Mouse (Mus musculus): ENCODE data around the gene Pgbd5. TPM values are rescaled to one million over a fixed set of nuclear protein-coding genes. Genes with fewer than 3 reads are reported as not detected.
"Not testable (repeated sequence)": the region's sequence is repeated elsewhere in the genome, so short reads cannot be mapped to it uniquely, and the experiment has no call there.

Gene Pgbd5
- total RNA-seq, 4 experiments from 2014 or later: 0.41 to 0.66 (median 0.59) TPM

DNA sequence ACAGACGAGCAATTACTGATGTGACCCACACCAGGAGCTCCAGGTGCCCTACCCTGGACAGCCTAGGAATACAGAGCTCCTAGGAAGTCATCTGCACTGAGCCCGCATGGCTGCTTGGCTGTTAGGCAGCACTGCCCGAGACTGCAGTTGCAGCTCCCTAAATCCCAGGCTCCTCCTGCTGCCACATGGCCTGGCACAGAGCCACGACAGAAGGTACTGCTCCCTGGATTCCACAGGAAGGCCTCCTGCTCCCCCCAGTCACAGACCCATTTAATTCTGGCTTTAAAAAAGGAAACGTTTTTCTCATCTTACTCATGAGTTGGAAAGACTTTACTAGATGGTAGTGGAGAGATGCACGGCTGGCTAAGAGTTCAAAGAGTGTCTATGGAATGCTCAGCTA is 10.0 kb downstream of the Pgbd5 start:
- DNase-seq (ENCODE audit: low spot score): no peak

DNA sequence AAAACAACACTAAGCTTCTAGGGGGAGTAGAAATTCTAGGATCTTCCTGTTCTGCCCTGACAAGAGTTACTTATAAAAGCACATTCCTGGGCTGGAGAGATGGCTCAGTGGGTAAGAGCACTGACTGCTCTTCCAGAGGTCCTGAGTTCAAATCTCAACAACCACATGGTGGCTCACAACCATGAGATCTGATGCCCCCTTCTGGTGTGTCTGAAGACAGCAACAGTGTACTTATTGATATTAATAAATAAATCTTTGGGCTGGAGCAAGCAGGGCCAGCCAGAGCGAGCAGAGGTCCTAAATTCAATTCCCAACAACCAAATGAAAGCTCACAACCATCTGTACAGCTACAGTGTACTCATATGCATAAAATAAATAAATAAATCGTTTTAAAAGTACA is 10.7 kb downstream of the Pgbd5 start:
- not testable (repeated sequence) for DNase-seq (ENCODE audit: low spot score)

DNA sequence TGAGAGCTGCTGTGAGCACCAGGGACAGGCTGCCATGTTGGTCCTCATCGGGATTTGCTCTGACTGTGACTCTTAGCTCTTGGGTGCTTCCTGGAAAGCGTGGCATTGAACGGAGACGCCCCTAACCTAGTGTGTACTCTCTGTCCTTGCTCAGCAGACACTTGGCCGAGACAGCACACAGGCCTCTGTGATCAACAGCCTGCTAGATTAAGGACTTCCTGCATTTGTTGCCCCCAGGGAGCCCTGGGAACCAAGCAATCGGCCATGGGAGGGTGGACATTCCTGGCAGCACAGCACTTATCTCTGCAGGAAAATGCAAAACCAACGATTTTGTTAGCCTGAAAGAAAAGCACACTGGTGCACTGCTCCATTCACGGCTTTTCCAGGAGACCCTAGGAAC is 18.0 kb downstream of the Pgbd5 start:
- peak; percentile 6 for DNase-seq (ENCODE audit: low spot score)

DNA sequence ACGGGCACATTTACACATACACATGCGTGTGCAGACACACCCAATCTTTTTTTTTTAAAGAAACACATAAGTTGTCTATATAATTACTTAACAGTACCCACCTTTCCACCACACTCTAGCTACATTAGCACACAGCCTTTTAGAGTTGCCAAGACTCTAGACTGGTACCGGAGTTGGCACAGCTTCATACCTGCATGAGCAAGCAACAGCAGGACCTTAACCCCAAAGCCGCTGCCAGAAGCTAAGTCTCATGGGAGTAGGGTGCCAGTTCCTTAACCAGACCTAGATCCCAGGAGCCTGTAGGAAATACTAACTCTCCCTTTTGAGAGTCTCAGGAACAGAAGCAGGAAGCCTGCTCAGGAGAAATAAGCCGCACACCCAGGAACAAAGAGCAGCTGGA is 20.5 kb downstream of the Pgbd5 start:
- no peak for DNase-seq (ENCODE audit: low spot score)

DNA sequence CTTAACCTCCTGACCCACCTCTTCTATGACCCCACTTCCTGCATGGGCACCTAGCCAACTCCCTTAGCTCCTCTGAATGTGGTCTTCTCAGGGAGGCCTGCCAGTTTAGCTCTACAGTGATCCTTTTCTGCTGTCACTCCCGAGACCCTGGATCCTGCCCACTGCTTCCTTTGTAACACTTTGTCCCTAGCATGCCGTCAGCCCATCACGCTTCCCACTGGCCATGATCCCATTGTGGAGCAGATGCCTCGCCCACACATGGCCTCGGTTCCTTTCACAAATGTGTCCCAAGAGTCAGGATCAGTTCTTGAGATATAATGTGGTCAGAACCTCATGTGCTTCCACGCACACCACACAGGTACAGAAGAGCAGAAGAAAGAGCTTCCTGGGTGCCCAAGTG is 21.3 kb downstream of the Pgbd5 start:
- DNase-seq (ENCODE audit: low spot score): no peak

DNA sequence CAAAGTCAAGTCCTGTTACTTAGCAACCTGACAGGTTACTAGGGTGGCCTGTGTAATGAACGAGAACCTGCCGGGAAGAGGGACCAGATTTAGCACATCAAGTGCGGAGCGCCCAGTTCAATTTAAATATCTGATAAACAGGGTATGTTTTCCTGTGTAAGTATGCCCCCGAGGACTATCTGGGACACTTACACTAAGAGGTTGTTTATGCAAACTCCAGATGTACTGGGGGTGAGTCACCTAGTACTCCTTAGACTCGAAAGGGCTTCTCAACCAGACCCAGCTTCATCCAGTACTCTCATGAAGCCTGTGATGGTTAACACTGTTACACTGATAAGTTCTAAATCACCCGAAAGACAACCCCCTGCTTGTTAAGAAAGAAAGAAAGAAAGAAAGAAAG is 22.8 kb downstream of the Pgbd5 start:
- DNase-seq (ENCODE audit: low spot score): no peak

DNA sequence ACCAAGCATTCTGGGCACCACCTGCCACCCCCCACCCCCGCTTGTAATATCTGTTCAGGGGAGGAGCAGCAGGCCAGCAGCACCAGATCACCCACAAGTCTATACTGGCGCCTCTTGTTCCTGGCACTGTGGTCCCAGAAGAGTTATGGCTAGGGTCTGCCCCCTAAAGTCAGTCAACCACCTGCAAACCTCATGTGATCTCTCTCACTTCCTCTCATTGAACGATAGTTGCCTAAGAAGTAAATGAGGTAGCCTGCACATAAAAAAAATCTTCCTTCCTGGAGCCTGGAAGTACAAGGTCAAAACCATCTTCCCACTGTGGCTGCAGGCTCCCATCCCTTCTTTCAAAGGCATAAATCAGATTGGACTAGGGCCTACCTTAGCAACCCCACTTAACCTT is 23.7 kb downstream of the Pgbd5 start:
- no peak for DNase-seq (ENCODE audit: low spot score)

DNA sequence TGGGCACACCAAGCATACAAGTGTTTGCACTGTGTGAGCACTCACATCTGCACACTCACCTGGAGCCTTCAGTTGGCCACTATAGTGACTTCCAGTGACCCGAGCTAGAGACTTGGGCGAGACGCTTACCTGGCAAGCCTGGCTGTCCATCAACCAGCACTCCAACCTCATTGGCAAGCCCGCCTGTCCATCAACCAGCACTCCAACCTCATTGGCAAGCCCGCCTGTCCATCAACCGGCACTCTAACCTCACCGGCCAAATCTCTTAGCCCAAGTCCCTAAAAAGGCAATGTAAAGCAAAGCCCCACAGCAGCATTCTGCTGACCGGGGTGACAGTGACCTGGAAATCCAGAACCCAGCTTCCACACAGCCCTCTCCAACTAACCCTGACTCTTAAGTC is 24.5 kb downstream of the Pgbd5 start:
- DNase-seq (ENCODE audit: low spot score): no peak

DNA sequence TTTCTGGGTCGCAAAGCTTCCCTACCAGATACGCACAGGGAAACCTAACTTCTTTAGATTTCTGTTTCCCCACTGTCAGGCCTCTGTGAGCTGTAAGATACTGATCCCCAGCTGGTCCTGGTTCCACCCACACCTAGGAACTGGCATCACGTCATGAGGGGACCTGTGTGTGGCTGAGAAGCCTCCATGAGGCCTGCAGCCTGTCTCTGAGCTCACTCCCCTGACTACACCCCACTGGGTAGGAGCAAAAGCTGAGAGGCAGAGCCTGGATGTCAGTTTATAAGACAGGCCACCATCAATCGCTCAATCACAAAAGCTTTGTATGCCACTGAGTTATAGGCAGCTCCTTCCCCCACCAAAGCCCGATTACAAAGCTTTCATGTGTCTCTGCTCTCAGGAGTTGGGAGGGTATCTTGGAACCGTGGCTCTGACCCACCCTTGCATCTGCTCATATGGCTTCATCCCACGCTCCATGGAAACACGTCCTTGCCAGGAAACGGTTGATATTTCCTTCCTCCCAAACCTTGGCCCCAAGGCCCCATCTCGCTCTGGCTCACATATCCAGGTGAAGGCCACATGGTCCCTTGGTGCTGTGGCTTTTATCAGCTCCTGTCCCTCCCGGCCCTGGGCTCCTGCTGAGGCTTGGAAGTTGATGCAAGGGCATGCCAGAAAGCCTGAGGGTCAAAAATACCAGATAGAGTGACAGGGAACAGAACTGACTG is 26.1 kb downstream of the Pgbd5 start:
- DNase-seq (ENCODE audit: low spot score): no peak

DNA sequence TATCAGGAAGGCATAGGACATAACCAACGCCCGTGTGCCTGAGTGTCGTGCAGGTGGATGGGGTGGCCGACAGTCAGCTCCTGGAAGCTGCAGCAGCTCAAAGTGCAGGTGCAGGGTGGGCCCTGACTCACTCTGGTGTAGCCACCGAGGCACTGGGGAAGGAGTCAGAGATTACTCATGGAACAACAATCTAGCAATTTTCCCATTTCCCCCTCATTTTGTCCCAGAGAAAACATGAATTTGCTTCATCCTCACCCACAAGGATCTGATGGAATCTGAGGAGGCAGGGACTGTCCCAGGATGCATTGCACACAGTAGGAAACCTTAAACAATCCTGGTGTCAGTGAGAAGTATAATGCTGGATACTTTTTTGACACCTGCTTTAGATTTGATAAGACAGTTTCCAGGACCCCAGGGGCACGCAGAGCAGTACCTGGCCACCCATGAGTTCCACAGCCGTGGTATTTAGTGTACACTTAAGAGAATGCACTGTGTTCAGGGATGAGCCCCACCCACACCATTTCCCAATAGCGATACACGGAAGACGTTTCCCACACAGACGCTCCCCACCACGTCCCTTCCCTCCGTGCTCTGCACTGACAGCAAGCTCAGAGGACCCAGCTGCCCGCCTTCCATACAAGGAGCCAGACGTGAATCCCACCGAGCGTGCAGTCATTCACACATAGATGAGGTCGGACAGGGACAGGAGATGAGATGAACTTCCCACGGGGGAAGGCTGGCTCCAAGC is 26.8 kb downstream of the Pgbd5 start:
- DNase-seq (ENCODE audit: low spot score): no peak

DNA sequence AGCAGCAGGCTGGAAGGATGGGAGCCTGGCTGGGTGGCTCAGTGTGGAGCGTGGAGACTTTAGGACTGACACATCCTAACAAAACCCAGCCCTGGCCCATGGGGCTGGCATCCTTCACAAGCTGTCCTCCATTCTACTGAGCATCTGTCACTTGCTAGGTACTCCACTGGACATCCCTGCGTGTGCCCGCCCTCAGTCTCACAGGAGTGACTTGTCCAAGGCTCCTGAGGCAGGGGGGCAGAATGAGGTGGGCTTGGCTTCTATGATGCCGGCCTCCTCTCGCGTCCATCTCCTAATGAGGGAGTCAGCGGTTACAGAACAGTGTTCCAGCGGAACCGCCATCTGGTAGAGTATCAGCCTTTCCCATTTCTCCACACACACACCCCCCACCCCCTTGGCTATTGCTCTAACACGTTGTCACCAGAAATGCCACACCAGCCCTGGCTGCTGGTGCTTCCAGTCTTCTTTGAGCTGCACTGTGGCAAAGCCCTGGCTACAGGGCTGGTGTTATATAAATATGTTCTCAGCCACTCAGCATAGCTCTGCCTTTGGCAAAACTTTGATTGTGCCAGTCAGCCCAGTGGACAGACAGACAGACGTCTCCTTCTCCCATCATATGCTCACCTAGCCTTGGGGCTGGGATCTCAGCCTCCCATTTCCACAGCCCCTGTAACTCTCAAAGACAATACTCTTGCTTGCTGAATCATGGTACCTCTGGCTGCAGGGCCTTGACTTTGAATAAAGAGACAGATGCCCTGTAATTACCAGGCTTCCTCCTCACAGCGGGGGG is 34.8 kb downstream of the Pgbd5 start:
- no peak for DNase-seq (ENCODE audit: low spot score)

DNA sequence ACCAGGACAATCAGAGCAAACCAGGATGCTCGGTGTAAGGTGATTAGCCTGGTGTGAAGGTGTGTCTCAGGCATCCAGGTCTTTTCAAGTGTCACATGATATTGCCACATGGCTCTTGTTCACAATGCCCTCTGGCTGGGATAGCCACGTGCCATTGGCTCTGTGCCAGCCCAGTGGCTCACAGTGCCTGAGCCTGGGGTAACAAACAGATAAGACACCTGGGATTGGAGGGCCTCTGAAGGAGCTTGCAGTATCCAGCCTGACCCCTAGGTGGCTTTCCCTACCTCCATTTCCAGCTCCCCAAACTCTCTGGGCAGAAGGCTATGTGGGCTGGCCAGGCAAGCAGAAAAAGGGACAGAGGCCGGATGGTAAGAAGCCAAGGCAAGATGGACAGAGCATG is 35.6 kb downstream of the Pgbd5 start:
- DNase-seq (ENCODE audit: low spot score): no peak

DNA sequence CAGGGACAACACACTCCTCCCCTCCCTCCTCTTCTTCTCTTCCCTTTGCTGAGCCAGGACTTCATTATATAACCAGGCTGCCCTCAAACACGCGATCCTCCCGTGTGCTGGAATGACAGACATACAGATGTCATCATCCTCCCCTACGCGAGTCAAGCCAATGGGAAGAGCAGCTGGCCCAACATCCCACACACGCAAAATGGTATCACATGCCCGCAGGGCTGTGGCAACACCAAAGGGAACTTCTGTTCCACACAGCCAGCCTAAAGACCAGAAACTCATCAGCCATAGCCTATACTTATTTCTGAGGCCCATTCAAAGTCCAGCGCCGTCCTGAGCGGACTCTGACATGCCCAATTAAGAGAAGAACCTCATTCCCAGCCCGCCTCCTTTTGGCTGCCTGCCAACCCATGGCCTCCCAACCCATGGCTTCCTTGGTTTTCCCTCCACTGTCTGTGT is 40.0 kb downstream of the Pgbd5 start:
- no peak for DNase-seq (ENCODE audit: low spot score)

DNA sequence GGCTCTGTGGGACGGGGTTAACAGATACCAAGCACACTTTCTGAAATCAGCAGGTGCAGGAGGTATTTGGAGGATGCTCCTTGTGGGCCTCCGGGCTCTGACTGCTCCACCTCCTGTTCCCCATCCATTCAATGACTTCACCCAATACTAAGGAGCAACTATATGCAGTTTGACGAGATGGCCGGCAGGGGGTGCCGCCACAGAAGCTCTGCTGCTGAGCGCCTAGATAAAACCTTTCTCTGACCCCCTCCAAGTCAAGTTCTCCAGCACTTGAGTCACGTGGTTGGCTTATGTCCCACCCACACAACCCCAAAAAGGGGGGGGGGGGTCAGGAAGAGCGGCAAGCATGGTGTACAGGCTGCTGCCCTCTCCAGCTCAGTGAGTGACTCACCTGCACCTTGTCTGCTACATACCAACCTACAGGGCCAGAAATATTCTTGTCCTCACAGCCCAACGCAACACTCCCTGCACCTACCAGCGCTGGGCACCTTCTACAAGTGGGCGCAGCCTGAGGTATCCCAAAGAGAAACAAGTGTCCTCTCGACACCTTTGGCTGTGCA is 40.5 kb downstream of the Pgbd5 start:
- no peak for DNase-seq (ENCODE audit: low spot score)

DNA sequence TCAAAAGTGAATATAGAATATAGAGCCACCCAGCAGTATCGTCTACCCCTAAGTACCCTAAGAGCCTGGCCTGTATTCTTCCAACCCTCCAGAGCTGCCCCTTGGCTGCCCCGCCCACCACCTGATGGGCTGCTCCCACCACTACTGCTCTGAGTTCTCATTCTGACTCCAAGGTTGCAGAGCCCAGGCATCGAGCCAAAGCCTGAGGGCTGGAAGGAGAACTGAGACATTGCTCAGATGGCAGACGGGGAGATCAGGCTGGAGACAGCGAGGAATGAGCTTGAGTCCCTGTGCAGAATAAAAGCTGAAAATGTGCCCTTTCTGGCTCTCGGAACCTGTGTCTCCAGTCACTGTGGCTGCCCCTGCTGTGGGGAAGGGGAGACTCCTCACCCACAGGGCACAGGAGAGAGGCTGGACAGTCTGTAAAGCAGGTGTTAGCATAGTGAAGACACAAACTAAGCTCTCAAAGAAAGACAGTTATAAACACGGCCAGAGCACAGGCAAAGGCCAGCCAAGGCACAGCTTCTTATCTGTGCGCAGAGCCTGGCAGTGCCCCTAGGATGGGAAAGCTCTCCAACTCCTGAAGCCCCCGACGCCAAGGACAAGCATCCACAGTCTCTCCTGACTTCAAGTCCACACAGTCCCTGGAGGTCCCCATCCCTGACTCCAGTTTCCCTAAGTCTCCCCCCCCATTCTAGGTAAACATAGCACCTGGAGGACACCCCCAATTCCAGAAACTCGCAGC is 42.0 kb downstream of the Pgbd5 start:
- no peak for DNase-seq (ENCODE audit: low spot score)

DNA sequence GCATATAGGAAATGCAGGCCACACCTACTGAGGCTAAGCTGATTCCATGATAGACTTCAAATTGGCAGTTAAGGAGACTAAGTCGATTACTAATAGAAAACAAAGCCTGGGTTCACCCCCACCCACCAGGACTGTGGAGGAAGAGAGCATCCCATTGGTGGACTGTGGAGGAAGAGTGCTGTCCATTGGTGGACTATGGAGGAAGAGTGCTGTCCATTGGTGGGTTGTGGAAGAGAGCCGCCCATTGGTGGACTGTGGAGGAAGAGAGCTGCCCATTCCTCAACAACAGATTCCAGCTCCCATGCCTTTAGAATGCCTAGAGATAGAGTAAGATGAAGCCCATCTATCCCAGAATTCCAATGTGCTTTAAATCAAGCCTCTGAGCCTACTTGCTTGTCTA is 42.9 kb downstream of the Pgbd5 start:
- DNase-seq (ENCODE audit: low spot score): no peak

DNA sequence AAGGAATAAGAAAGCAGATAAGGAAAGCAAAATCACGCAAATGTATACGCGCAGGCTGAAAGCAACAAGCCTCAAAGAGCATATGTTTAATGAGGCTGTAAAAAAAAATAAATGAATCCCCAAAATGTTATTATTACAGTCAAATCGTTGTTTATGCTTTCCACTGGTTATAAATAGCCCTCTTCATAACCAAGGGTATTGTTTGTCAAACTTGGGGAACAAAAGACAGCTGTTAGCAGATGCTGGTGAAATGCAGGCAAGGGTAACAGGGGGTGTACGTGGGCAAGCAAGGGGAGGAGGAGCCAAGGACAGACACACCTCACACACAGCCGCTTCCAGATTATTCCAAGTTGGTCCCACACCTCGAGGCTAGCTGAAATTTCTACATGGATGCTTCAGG is 44.1 kb downstream of the Pgbd5 start:
- DNase-seq (ENCODE audit: low spot score): no peak

DNA sequence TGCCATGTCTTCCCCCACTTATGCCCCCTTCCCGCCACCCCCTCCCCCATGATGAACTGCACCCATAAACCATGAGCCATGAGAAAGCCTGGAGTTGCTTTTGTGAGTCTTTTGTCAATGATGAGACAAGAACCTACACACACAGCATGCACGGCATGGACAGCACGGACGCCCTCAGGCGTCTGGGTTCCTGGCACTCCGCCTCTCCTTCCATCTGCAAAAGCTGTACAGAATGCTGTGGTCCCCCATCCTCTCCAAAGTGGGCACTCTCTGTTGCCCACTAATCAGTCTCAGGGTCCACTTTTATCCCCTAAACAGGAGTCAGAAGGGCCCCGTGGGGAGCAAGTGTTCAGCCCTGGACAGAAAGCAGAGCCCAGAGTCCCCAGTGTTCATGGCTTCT is 44.5 kb downstream of the Pgbd5 start:
- no peak for DNase-seq (ENCODE audit: low spot score)

DNA sequence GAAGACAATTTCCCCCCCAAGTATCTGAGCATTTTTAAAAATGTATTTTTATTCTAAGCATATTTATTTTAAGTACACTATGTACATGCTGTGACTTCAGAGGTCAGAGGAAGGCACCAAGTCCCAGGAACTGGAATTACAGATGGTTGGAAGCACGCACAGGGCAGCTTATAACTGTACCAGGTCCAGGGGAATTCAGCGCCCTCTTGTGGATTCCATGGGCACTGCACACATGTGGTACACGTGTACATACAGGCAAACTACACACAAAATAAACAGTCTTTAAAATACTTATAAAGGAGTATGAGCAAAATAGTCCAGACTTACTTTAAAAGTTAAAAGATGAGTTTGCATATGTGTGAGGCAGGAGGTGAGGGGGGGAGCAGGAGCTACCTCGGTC is 45.5 kb downstream of the Pgbd5 start:
- no peak for DNase-seq (ENCODE audit: low spot score)

DNA sequence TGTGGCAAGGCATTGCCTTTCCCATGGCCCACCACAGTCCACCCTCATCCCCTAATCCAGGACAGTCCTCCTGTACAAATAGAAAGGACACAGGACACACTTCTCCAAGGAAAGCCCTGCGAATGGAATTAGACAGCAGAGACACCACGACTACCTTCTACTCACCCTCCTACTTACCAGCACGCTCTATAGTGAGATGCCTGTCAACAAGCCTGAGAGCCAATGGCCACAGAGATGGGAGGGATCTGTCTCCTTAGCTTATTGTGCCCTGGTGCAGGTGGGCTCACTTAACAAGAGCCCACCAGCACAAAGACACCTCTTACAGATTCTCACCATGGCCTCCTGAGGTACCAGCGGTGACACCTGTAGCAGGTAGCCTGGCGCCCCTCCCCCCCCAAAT is 46.4 kb downstream of the Pgbd5 start:
- DNase-seq (ENCODE audit: low spot score): no peak

DNA sequence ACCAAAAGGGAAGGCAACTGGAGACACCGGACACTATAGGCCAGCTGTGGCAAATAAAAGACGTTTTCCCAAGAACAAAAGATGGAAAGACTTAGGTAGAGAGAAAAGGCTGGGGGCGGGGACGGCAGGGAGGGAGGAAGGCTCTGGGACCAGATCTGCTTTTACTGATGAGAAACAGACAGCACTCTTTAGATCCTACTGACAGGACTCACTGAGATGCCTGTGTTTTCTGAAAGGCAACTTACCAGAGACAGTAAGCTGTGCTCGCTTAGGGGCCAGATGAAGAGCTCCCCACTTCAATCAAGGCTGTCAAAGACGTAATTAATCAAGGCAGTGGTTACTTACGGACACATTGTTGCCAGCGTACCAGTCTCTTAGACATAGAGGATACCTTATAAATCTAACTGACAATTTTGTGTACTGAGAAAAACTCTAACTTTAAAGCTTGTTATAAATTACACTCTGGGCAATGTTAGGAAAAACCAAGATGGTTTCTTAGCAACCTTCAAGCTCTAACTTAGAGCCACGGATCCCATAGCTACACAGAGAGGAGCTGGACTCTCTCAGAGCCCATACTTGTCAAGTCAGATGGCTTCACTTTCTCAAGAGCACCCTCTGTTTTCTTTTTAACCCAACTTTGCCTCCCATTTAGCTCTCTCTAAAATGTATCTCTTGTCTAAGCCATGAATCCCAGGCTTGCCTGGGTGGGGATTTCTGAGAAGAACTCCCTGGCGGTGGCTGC is 47.0 kb downstream of the Pgbd5 start:
- no peak for DNase-seq (ENCODE audit: low spot score)
